In genomic region chr3:89812166-89812565, GRCm38 (mm10) we compare ENCODE assay signal across 16 mouse cellular contexts.
"Had no signal": no experiment of that assay in that cellular context is flagged by ENCODE, and none has a peak within 500 bp of the region (broad histone marks: within the 10 kb centered on the region; RNA-seq: fewer than 3 reads in every experiment).

No protein-coding gene starts in this region.

- H3K27ac ChIP-seq: neural tube, embryonic 13.5 days; neural tube, embryonic 15.5 days; stomach, embryonic 15.5 days; stomach, postnatal 0 days had no signal

- H3K4me3 ChIP-seq: neural tube, embryonic 13.5 days; neural tube, embryonic 15.5 days; stomach, embryonic 15.5 days had no signal

- H3K9ac ChIP-seq: neural tube, embryonic 13.5 days; neural tube, embryonic 15.5 days; stomach, embryonic 15.5 days had no signal

- H3K27me3 ChIP-seq: neural tube, embryonic 13.5 days; neural tube, embryonic 15.5 days; stomach, embryonic 15.5 days had no signal

- DNase-seq: retina, postnatal 1 day; right cerebral cortex, adult 18-20 months; right cerebral cortex, postnatal 14 days; right cerebral cortex, postnatal 25 days; right cerebral cortex, postnatal 4 days; spleen, adult 18-20 months; thymus, adult 18-20 months; thymus, adult 2 months; thymus, postnatal 14 days; thymus, postnatal 25 days; thymus, postnatal 36 days; thymus, postnatal 4 days had no signal

- H3K36me3 ChIP-seq: neural tube, embryonic 13.5 days; neural tube, embryonic 15.5 days; stomach, embryonic 15.5 days had no signal

- H3K4me1 ChIP-seq: neural tube, embryonic 13.5 days; neural tube, embryonic 15.5 days; stomach, embryonic 15.5 days had no signal

- H3K9me3 ChIP-seq: stomach, embryonic 15.5 days had no signal
